ENCODE assay signal across 14 mouse cellular contexts in the genomic region with DNA sequence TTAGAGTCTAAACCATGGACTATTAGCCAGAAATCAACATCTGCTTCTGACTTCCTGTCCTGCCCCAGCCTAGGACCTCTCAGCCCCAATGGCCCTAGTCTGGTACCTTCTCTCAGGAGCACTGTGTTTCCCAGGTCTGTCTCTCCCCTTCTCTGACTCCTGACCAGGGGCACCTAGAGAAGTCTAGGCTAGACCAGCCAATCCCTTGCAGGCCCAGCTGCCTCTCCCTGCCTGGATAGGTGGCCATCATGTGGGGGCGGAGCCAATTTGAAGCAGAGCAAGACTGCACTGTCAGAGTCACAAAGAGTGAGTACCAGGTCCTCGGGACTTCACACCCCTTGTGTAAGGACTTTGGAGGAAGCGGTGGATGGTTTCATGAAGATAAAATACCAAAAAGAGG. TPM values are rescaled to one million over a fixed set of nuclear protein-coding genes. Genes with fewer than 3 reads are reported as not detected.
DNase-seq lines count a peak whose midpoint lies in the region; ATAC-seq lines count a peak whose summit lies in the region.
"Had no signal": no experiment of that assay in that cellular context is flagged by ENCODE, and none has a peak within 500 bp of the region (broad histone marks: within the 10 kb centered on the region; RNA-seq: fewer than 3 reads in every experiment).

A gene (minus strand): TSS at position 154 of the 400 bp plus-strand sequence.

- 66% methylated on average over 3 of the region's 3 CpGs for WGBS in stomach, embryonic 16.5 days

- no peaks in the 10 kb centered on the region for H3K9me3 ChIP-seq in stomach, embryonic 16.5 days (replicated peaks; ENCODE audit: control insufficient read depth, low read length)
- H3K9me3 ChIP-seq: limb, embryonic 12.5 days; midbrain, embryonic 15.5 days had no signal

- ATAC-seq in megakaryocyte, adult 5-6 weeks (ENCODE audit: poor library complexity, severe bottlenecking) = peak; percentile 72
- ATAC-seq in stomach, embryonic 16.5 days (ENCODE audit: insufficient read depth, low FRiP score) = no peak
- no peak for ATAC-seq in megakaryocyte-erythroid progenitor cell, adult 5-6 weeks (replicated peaks; ENCODE audit: low FRiP score, low TSS enrichment, poor library complexity, severe bottlenecking)
- ATAC-seq: intestine, postnatal 0 days; midbrain, embryonic 15.5 days had no signal

- H3K4me3 ChIP-seq in stomach, embryonic 16.5 days (replicated peaks; ENCODE audit: low read length) = no peak within 1 kb of the TSS
- H3K4me3 ChIP-seq: erythroblast, embryonic 14.5 days; layer of hippocampus, adult 2 months; limb, embryonic 12.5 days; midbrain, embryonic 15.5 days had no signal

- H3K27ac ChIP-seq in stomach, embryonic 16.5 days (ENCODE audit: low read length) = peak within 1 kb of the TSS; percentile 4; the same call in 1 of the 2 replicates
- H3K27ac ChIP-seq: layer of hippocampus, adult 2 months; limb, embryonic 12.5 days; midbrain, embryonic 15.5 days had no signal

- H3K9ac ChIP-seq in stomach, embryonic 16.5 days (ENCODE audit: low read length) = no peak within 1 kb of the TSS
- H3K9ac ChIP-seq: limb, embryonic 12.5 days; midbrain, embryonic 15.5 days had no signal

- DNase-seq in adrenal gland, adult 8-10 months = peak; percentile 27
- no peak for DNase-seq in adrenal gland, postnatal 25 days
- peak; percentile 16 for DNase-seq in thymus, postnatal 14 days
- DNase-seq in thymus, postnatal 25 days = no peak
- DNase-seq in urinary bladder, postnatal 25 days (ENCODE audit: low spot score) = no peak
- DNase-seq: heart, postnatal 14 days had no signal

- no peaks in the 10 kb centered on the region for H3K4me1 ChIP-seq in stomach, embryonic 16.5 days (ENCODE audit: control insufficient read depth, insufficient read depth, low read length)
- H3K4me1 ChIP-seq: limb, embryonic 12.5 days; midbrain, embryonic 15.5 days had no signal

- no peak within 1 kb of the TSS for H3K4me2 ChIP-seq in stomach, embryonic 16.5 days (ENCODE audit: low read depth, low read length)
- H3K4me2 ChIP-seq: limb, embryonic 12.5 days; midbrain, embryonic 15.5 days had no signal

- H3K27me3 ChIP-seq in stomach, embryonic 16.5 days (ENCODE audit: control insufficient read depth, insufficient read depth, low read length) = no peaks in the 10 kb centered on the region
- H3K27me3 ChIP-seq: limb, embryonic 12.5 days; midbrain, embryonic 15.5 days had no signal

- no peaks in the 10 kb centered on the region for H3K36me3 ChIP-seq in stomach, embryonic 16.5 days (ENCODE audit: control insufficient read depth, insufficient read depth, low read length)
- H3K36me3 ChIP-seq: limb, embryonic 12.5 days; midbrain, embryonic 15.5 days had no signal

RNA-seq across cellular contexts. Expression of the gene that starts here (rescaled TPM):
- total RNA-seq in adrenal gland, adult 8-10 months (2022) = 10 to 100 TPM in 2 of 4 experiments, 1 to 10 TPM in 2; 5.3 to 12.2 (median 8.6) TPM
- 4.8 and 5.2 TPM in 2 replicates for total RNA-seq in adrenal gland, postnatal 25 days (2021)
- 107 and 114 TPM in 2 replicates for total RNA-seq in megakaryocyte, adult 5-6 weeks (2015)
- 65.9 and 74.6 TPM in 2 replicates for total RNA-seq in megakaryocyte, adult 5-6 weeks (2017)
- polyA plus RNA-seq in stomach, embryonic 16.5 days (2015; fragmentation: Nextera tagmentation; extraction: Ambion mirVana) = 3.8 TPM in 2 replicates
- 5.0 TPM in 1 of 2 replicates, not detected in the other for total RNA-seq in megakaryocyte-erythroid progenitor cell, adult 5-6 weeks (2014; fragmentation: Nextera tagmentation)
- total RNA-seq in megakaryocyte-erythroid progenitor cell, adult 5-6 weeks (2017) = not detected in 2 replicates
- total RNA-seq: layer of hippocampus, adult 2 months had no signal

Comparison
In these comparisons a context has a peak if more than half of its experiments do, and no peak if none do; other contexts are left out.
1. RNA of the gene that starts here (total RNA-seq): 65.9 to 114 TPM in megakaryocyte, adult 5-6 weeks; 5.3 to 12.2 TPM in adrenal gland, adult 8-10 months, 5.0 TPM in megakaryocyte-erythroid progenitor cell, adult 5-6 weeks and 4.8 to 5.2 TPM in adrenal gland, postnatal 25 days; every median in the first group is over 4 times any median in the second.
2. DNase-seq: peak in adrenal gland, adult 8-10 months (single experiment) and thymus, postnatal 14 days (single experiment); none in adrenal gland, postnatal 25 days (single experiment), thymus, postnatal 25 days (single experiment) and urinary bladder, postnatal 25 days (single experiment).